Mouse (Mus musculus) retina, embryonic 14.5 days (tissue): ENCODE results near the gene Wwtr1.
A peak's percentile ranks its signal among the peaks of the same experiment; 100 is the strongest.

Source experiments
- DNase-seq: peaks from one replicate; pipeline ENCODE4 v3.0.0-alpha.2; 2015; ENCODE audit warnings: low spot score

Wwtr1 gene

DNA sequence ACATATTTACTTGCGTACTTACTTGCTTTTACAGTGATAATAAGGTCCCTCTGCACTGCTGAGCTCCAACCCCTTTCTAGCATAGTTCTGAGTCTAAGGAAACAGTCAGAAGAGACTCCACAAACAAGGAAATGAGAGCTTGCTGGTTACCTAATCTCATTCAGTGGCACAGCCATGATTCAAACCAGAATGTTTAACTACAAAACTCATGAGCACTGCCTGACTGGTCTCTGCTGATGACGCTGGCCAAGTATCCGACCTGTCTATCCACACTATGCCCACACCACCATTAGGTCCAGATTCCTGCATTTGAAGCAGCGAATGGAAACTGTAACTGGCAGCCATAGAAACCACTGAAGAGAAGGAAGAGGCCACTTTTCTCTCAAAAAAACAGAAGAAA lies 18.3 kb downstream of the Wwtr1 start:
- DNase-seq = no peak

DNA sequence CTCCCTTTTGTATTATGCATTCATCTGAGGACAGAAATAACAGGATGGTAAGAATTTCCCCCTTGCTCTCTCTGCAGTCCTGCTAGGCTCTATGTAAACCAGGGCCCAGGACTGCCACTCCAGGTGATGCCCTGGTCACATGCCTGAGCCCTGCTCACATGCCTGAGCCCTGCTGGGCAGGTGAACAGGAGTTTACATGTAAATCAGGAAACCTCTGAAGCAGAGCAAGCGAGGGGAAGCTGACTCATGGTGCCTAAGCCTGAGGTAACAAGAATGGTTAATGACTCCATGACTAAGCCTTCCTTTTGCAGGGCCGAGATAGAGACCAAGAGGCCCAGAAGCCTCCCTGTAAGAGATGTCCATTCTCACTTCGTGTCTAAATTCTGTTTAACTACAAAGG lies 20.1 kb downstream of the Wwtr1 start:
- no peak for DNase-seq

DNA sequence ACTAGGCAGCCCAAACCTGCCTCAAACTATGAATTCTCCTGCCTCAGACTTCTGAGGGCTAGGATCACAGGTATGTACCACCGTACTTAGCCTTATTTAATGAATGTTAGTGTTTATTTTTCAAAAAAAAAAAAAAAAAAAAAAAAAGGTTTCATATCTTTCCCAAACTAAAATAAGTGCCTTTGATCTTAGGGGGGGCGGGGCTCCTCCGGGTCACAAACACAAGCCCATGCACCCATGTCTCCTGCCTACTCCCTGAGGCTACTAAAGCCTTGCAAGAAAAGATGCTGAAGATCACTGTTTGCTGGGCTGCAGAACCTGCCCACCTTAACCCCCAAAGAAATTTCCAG lies 20.8 kb downstream of the Wwtr1 start:
- DNase-seq = no peak

DNA sequence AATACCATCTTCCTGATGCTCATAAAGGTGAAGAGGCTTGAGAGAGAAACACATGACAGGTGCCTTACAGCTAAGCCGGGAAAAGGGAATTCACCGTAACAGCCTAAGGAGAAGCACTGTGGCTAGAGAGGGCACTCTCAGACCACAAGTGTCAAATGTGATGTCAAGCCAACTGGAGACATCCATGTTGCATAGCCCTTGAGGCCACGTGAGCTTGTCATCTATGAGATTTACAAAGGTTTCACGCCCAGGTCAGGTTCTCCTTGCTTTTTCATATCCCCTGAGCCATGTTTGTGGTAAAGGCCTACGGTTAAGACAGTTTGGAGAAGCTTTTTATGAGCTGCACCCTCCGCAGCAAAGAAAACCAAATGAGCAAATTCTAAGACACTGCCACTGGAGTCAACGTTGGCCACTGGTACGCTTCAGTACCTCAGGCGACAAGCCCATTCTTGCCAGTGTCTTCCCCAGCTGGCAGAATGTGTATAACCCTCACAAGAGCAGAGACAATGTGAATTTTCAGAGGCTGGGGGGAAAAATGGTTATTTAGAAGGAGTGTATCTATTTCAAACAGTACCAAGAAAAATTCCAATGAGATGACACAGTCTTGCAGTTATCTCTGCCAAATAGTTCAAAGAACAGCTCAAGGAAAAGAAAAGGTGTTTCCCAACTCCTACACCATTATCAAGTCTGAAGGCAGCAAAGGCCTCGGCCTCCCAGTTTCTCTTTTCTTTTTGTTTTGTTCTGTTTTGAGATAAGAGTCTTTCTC lies 21.4 kb downstream of the Wwtr1 start:
- DNase-seq = no peak

DNA sequence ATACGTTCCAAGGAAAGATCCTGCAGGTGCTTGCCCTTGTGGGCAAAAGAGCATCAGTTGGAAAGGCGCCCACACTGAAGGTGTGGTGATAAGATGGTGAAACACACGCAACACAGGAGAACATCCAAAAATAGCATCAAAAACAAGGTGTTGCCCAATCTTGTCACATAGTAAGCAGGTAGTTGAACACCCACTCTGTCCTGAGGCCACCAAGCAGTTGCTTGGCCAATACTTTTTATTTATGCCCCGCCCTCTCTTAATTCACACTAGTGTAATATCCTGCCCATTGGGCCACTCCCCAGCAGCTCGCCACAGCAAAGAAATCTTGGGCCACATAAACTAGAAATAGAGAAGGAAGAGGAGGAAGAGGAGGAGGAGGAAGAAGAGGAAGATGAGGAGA lies 22.6 kb downstream of the Wwtr1 start:
- DNase-seq = no peak

DNA sequence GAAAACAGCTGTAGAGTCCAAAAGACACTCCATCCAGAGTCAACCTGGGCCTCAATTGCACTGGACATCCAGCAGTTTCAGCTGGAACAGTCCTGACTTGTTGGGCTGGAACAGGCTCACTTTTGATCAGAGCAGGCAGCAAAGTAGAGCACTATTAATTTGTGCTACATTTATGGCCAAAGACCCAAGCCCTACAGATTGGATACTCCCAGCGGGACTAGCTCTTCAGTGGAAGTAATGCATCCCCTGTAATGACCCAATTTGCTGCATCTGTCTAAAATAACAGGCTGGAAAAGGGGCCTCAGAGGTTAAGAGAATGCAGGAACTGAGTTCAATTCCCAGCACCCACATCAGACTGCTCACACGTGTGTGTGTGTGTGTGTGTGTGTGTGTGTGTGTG lies 24.5 kb downstream of the Wwtr1 start:
- DNase-seq = no peak

DNA sequence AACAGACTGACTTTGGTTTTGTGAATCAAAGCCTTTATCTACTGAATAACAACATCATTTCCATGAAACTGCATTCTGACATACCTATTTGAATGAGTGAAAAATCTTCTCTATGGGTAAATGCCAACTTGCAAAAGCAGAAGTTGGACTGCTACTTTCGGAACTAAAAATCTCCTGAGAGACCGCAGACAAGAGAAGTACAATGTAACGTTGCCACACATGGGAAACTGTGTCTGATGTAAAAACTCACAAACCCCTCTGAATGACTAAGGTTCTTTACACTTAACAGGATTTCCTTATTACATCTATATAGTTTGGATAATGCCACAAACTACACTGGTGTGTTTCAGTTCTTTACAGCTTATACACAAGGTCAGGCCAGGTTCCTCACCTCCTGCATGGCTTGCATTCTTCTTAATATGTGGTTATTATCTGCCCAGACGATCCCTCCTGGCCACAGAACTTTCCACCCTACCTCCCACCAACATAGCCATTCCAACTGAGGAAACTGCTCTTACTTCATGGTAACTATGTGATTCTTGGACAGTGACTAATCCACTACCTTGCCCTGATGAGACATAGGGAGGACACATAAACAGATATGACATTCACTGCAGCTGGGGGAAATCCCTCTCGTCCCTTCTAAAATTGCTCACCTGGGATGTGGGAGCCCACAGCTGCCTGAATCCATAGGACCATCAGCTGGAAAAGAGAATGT lies 25.1 kb downstream of the Wwtr1 start:
- DNase-seq = no peak

DNA sequence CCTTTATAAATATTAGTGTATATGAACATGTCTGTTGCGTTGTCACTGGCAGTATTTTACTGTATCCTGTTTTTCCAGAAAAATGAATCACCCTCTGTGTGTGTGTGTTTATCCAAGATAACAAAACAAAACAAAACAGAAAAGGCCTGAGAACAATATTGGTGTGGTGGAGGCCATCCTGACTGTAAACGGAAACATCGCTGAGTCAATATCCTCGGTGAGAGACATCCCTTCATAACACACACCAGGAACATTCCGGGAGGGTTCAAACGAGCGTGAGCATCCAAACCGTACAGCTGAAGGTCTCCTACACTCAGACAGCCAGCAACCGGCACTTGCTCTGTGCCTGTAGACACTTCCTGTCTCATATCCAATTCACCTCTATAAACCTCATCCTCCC lies 31.6 kb downstream of the Wwtr1 start:
- no peak for DNase-seq

DNA sequence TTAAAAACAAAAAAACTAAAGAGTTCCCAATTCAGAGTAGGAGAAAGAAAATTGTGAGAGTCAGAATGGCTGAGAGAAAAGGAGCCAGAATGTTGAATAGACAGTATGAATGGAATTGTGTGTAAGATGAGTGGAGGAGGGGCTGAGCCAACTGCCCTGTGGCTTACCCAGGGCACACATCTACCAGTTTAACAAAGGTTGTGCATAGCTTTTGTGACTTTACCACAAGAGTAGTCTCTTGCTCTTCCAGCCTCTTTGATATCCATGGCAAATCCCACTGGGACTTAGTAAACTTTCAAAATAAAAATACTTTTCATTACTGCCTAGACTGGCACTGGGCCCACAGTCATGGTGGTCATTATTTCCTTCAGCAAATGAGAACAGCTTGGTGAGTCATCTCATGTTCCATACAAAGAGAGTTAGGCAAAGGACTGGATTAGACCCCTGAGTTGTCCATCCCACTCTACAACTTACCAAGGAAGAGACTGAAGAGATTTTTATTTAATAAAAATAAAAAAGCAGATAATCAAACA lies 32.8 kb downstream of the Wwtr1 start:
- DNase-seq = no peak

DNA sequence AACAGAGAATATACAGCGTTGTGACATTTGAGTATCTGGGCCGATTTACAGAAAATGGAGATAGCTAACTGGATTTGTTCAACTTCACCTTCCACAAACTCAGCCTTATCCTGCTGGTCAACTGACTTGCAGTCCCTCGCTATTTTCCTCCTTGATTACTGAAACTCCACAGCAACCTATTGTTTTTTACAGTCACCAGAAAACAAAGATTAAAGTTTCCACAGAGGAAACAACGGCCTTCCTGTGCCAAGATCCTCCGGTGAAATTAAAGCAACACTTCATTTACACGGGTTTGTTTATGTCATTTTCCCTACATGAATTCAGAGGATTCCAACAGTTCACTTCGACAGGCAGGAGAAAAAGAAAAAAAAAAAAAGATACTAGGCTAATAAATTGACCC lies 34.5 kb downstream of the Wwtr1 start:
- no peak for DNase-seq

DNA sequence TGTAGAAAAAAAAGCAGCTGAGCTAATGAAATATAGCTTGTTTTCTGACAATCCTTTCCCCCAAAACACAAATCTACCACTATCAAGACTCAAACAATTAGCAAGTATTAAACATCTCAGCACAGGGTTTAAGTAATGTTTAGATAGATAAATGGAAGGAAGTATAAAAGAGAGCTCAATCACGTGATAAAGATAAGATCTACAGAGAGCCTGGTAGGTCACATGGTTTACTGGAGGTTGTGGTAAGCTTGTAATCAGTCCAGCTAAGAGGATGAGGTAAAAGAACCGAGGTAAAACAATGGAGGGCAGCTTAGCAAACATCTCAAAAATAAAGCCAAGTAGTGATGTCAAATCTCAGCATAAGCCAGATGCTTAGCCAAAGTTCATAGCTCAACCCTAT lies 35.2 kb downstream of the Wwtr1 start:
- DNase-seq = no peak

DNA sequence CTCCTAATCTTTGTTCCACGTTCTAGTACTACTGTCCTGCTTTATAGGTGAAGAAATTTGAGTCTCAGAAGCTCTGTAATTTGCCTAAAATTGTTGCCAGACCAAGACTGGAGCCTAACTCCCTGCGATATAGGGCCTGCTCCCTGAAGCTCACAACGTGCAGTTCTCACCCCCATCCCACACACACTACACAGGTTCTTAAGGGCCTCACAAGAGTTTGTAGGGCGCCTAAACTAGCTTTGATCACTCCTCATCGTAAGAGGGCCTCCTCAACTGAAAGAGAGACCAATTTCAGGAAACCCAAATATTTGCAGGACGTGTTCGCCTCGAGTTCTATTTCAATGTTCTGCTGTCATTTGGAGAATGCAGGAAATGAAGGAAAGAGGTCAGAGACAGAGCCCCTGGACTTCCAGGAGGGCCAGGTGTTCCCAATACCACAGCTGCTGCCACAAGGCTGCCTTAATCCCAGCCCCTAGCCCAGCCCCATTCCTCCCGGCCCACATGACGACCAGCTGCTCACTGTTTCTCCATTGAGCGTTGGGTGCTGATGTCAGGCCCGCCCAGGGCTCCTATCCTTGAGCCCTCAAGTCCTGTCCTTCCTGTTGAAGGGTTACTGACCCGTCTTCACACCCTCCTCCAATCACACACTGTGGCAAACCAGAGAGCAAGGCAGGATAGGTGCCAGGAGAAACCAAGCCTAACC lies 40.1 kb downstream of the Wwtr1 start:
- DNase-seq = no peak

DNA sequence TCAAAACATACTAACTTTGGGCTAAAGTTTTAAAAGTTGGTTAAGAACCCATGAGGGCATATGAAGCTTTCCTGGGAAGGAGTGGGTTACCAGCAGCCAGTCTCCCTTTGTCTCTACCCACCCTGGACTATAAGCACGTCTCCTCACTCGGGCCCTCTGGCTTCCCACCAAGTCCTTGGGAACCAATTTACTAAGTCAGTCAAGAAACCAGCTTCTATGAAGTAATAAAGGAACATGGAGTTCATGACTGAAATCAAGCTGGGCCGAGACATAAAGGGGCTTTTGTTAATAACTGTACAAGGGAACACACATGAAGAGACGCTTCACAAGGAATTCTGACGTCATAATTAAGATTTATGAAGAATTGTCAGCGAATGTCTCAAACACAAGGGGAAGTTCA lies 41.3 kb downstream of the Wwtr1 start:
- peak; percentile 30 for DNase-seq

DNA sequence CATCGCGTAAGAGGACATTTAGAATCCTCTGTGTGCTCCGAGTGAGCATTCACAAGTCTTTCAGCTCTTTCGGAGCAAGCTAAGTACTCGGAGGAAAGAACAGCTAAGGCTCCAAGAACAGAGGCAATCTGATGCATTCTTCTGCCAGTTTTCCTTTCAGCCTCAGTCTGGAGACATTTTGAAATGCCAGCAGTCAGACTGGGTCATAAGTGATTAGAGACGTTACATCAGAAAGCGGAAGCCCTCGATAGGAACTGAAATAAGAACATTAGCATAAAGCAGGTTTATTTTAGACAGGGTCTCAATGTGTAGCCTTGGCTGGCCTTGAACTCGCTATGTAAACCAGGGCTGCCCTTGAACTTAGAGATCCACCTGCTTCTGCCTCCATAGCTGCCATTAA lies 41.8 kb downstream of the Wwtr1 start:
- no peak for DNase-seq

DNA sequence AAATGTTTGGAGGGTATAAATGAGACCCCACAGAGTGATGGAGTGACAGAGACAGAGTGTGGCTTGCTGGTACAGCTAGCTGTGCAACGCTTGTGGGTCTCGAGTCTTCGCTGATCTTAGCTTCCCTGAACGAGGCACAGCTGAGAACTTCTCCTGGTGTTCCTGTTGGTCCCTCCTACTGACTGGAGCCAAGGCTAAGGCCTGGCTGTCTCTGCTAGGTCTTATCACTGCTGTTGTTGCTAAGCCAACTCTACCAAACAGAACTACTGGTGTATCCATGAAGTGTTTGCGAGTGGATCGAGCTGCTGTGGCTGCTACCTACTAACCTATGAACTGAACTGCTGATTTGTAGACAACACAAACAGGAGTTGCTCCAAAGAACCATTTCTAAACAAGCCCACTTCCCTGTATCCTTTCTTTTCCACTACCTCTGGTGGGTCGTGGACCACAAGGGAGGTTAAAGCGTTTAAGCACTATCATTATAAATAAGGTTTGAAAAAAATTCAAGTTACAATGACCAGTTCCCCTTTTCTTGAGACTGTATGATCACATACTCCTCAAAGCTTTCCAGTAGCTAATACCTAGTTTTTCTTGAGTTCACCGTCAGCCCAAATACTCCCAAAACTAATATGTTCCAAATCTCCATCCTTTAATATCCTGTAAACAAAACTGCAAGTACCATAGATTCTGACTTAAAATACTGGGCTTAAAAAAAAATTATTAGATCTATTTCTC lies 42.6 kb downstream of the Wwtr1 start:
- DNase-seq = no peak

DNA sequence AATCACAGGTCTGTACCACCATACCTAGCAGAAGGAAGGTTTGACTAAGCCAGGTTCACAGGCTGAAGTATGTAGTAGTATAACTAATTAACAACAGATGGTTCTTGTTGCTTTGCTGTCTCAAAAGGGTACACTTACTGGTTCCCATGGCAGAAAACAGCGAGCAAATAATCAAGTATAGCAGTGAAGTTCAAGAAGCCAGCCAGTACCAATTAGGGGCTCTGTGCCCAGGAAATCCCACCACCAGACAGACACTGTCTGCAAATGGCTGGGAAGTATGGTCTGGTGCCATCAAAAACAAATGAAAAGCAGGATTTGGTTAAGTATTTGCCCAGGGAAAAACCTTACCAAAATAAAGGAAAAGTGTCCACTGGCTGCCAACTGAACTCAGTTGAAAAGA lies 44.9 kb downstream of the Wwtr1 start:
- DNase-seq = no peak

DNA sequence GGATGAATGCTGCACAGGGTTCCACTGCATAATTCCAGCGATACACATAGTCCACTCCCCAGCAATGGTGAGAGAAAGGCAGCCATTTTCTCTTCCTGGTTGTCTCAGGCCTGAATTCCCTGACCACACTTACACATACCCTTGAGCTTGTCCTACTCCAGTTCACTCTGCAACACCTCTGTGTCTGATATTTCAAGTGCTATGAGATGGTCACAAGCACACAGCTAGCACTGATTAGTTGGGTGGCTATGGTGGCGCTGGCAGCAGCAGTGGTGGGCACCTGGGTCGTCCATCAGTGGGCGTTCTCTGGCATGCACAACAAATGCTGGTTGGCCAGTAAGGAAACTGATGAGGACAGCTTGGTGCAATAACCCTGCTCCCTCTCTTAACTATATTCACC lies 45.5 kb downstream of the Wwtr1 start:
- DNase-seq = no peak

DNA sequence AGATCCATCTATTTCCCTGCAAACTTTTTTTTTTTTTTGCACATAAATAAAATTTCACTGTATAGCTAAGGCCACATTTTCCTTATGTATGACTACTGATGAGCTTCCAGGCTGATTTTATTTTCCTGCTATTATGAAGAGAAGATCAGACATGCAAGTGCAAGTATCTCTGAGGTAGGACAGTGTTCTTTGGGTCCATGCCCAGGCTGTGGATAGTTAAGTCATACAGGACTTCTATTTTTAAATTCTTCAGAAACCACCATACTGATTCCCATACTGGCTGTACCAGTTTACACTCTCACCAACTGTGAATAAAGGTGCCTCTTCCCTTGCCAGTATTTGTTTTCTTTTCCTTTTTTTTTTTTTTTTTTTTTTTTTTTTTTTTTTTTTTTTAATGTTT lies 48.6 kb downstream of the Wwtr1 start:
- no peak for DNase-seq

DNA sequence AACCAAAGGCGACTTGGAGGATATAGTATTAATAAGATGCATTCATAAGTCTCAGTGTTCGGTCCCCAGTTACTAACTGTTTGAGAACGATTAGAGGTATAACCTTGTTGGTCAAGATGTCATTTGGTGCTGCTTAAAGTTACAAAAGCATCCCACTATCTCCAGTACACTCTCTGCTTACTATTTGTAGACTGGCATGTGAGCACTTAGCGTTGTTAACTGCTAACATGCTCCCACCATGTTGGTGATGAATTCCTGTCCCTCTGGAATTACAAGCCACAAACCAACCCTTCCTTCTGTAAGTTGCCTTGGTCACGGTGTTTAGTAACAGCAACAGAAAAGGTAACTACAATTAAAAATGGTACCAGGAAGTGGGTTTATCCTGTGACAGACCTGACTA lies 52.6 kb downstream of the Wwtr1 start:
- DNase-seq = no peak

DNA sequence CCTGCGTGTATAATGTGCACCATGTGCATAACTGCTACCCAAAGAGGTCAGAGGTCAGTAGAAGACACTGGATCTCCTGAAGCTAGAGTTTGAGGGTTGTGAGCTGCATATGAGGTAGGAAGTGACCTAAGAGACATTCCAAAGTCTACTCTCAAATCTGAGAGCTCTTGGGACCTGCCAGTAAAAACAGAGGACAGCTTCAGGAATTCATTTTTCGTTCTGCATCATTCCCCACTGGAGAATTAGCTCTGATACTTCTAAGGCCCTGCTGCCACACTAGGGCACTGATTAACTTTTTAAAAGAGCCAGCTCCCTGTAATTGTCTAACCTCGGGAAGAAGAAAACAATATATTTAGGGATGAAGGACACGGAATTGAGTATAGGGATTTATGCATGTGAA lies 53.8 kb downstream of the Wwtr1 start:
- DNase-seq = no peak

DNA sequence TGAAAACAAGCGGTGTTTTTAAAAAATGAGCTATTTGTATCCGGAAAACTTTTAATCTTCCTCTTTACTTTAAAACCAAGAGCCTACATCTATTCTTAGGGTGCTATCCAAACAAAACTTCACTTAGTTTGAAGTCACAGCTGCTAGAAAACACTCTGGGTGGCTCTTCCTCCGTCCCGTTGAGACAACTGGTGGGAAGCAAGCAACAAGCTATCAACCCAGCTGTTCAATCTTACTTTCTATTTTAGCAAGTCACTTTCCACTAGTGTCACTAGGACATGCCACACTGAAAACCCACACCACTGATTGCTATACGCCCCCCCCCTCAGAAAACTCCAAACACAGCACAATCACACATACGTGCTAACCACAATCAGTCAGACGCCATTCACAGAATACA lies 55.7 kb downstream of the Wwtr1 start:
- DNase-seq = no peak

DNA sequence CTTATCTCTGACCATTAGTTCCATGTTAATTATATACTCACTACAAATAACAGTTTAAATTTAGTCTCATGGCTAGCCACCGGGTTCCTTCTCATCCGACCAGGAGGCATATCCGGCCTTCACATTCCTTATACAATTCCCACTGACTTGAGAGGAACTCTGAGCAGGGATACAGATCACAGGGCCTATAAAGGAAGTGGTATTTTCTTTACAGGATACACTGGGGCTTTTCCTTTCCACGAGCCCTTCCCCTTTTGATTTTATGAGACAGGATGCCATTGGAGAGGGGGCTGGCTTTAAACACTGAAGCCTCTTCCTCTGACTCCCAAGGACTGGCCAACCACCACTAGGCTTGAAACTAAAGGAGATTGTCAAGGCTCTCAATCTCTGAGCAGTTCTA lies 59.6 kb downstream of the Wwtr1 start:
- no peak for DNase-seq

DNA sequence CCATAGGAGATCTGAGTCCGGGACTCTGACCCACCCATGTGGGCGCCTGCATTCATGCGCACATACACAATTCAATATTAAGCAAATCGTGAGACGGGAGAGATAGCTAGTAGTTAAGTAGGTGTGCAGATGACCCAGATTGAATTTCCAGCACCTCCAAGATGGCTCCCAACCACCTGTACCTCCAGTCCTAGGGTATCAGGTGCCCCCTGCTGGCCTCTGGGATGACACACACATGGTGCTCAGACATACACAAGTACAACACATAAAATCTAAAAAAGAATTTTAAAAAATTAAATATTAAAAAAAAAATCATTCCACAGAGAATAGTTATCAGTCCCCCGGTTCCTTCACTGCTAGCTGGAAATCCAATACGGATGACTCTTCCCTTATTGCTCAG lies 60.7 kb downstream of the Wwtr1 start:
- DNase-seq = no peak
